Mouse (Mus musculus) stomach, postnatal 0 days (tissue): Measurements from ENCODE around the gene Ppp1cb. TPM values are rescaled to one million over a fixed set of nuclear protein-coding genes. Genes with fewer than 3 reads are reported as not detected.

Source experiments
- ATAC-seq: fragments of 200-750 bp; cut with Nextera tagmentation; 2 replicates; pipeline ENCODE4 v1.8.0; 2017; ENCODE audit not compliant: low FRiP score, low TSS enrichment
- DNase-seq: peaks from one replicate; pipeline ENCODE4 v3.0.0-alpha.2; 2016; ENCODE audit warnings: low spot score
- H3K27ac ChIP-seq: fragments of 300-500 bp; sonication (generic); replicated peaks from 2 replicates; pipeline ENCODE4 v1.5.1; 2014; ENCODE audit warnings: mild to moderate bottlenecking, control low read depth
- H3K27me3 ChIP-seq: fragments of 300-500 bp; sonication (generic); 2 replicates; pipeline ENCODE4 v1.6.1; 2014; ENCODE audit warnings: low read length; ENCODE audit not compliant: control insufficient read depth, insufficient read depth
- H3K36me3 ChIP-seq: fragments of 300-500 bp; sonication (generic); 2 replicates; pipeline ENCODE4 v1.6.1; 2014; ENCODE audit warnings: low read length, mixed read lengths; ENCODE audit not compliant: control insufficient read depth, insufficient read depth
- H3K4me1 ChIP-seq: fragments of 300-500 bp; sonication (generic); replicated peaks from 2 replicates; pipeline ENCODE4 v1.6.1; 2014; ENCODE audit warnings: antibody characterized with exemption; ENCODE audit not compliant: control insufficient read depth, insufficient read depth
- H3K4me2 ChIP-seq: fragments of 300-500 bp; sonication (generic); replicated peaks from 2 replicates; pipeline ENCODE4 v1.6.1; 2014; ENCODE audit warnings: low read depth, mild to moderate bottlenecking, control low read depth, moderate library complexity
- H3K4me3 ChIP-seq: fragments of 300-500 bp; sonication (generic); 2 replicates; pipeline ENCODE4 v1.5.1; 2014; ENCODE audit warnings: low read depth, low read length, control low read depth
- H3K9ac ChIP-seq: fragments of 300-500 bp; sonication (generic); 2 replicates; pipeline ENCODE4 v1.6.1; 2014; ENCODE audit warnings: mild to moderate bottlenecking, low read length, control low read depth, mixed read lengths
- H3K9me3 ChIP-seq: fragments of 300-500 bp; sonication (generic); 2 replicates; pipeline ENCODE4 v1.6.1; 2016; ENCODE audit warnings: low read length; ENCODE audit not compliant: control insufficient read depth
- CTCF ChIP-seq: IDR thresholded peaks from 2 replicates; pipeline ENCODE4 v1.5.1; 2016; ENCODE audit warnings: antibody characterized with exemption, low read depth, mild to moderate bottlenecking, moderate library complexity
- EP300 ChIP-seq: optimal IDR thresholded peaks from 2 replicates; pipeline ENCODE3; 2016; ENCODE audit warnings: antibody characterized with exemption
- WGBS: fragments of 180-500 bp; shearing (Covaris S2); extraction: QIAGEN DNeasy Blood & Tissue Kit; methylation state at CpG from one replicate; pipeline ENCODE4 v1.1.7; 2014; 5-methylcytosine and 5-hydroxymethylcytosine counted together
- polyA plus RNA-seq: library from polyadenylated mRNA; unstranded; fragments of >200 nt; fragmentation: Nextera tagmentation; extraction: Ambion mirVana; gene quantifications from 2 replicates; pipeline ENCODE4 v1.2.1, GENCODE M21; 2015

Ppp1cb gene
- polyA plus RNA-seq, 1 experiment from 2014 or later = 193 TPM

- no peaks in the 10 kb centered on the region for H3K27me3 ChIP-seq
- ATAC-seq = no peak
These were observed 61.7 kb downstream of the Ppp1cb start for GRCm38 (mm10) chr5:32520381-32520780.

GRCm38 (mm10) chr5:32549449-32549848, 90.8 kb downstream of the Ppp1cb start:
- Histone ChIP-seq H3K4me2 (no peak overlapping the region), H3K9me3 (no peaks in the 10 kb centered on the region), H3K9ac (no peak overlapping the region), H3K4me1 (no peaks in the 10 kb centered on the region), H3K4me3 (no peak overlapping the region), H3K36me3 (no peaks in the 10 kb centered on the region), H3K27me3 (no peaks in the 10 kb centered on the region), H3K27ac (no peak overlapping the region)
- 84% methylated on average over 2 of the region's 2 CpGs for WGBS
- no peak for ATAC-seq
- TF ChIP-seq CTCF = no peak
- no peak for TF ChIP-seq EP300
- no peak for DNase-seq

More at GRCm38 (mm10) chr5:32520381-32520780, 61.7 kb downstream of the Ppp1cb start:
- H3K4me1 ChIP-seq = no peaks in the 10 kb centered on the region
- H3K9me3 ChIP-seq = no peaks in the 10 kb centered on the region
- no peak overlapping the region for H3K4me2 ChIP-seq
- peak; percentile 42 for DNase-seq
- H3K36me3 ChIP-seq = no peaks in the 10 kb centered on the region
- H3K4me3 ChIP-seq = no peak overlapping the region
- TF ChIP-seq EP300 (no peak), CTCF (peak; percentile 77)
- H3K27ac ChIP-seq = no peak overlapping the region
- no peak overlapping the region for H3K9ac ChIP-seq
- WGBS = 21% methylated on average over 1 of the region's 1 CpGs

GRCm38 (mm10) chr5:32564697-32565096, 106.1 kb downstream of the Ppp1cb start:
- H3K9me3 ChIP-seq = no peaks in the 10 kb centered on the region
- H3K27ac ChIP-seq = no peak overlapping the region
- no peak for TF ChIP-seq CTCF
- no peak for TF ChIP-seq EP300
- no peak for DNase-seq
- no peaks in the 10 kb centered on the region for H3K4me1 ChIP-seq
- 13% methylated on average over 1 of the region's 1 CpGs for WGBS
- peak; percentile 57; the same call in 1 of the 2 replicates for ATAC-seq
- H3K9ac ChIP-seq = no peak overlapping the region
- no peaks in the 10 kb centered on the region for H3K36me3 ChIP-seq
- H3K4me2 ChIP-seq = no peak overlapping the region
- no peak overlapping the region for H3K4me3 ChIP-seq
- no peaks in the 10 kb centered on the region for H3K27me3 ChIP-seq

Other genes starting within 250 kb of the Ppp1cb start
- gene Plb1, start 226.1 kb upstream of the Ppp1cb start, polyA plus RNA-seq = 14.1 and 14.6 TPM in 2 replicates
- gene Yes1, start 152.3 kb downstream of the Ppp1cb start, polyA plus RNA-seq = 14.2 and 15.0 TPM in 2 replicates